Mouse (Mus musculus) kidney, adult 2 months (tissue): ENCODE measurements at regions not wholly inside any gene's neighbourhood (a gene's known extent, or its start where the extent isn't known, plus 50 kb on each side); places are given as distances from the start of the nearest gene placed in this dataset.

Experiments
- CTCF ChIP-seq: fragments of 200-500 bp; conservative IDR thresholded peaks from 2 replicates; pipeline ENCODE4 v1.5.1; 2011; ENCODE audit warnings: low read depth, mild to moderate bottlenecking, control low read depth, low read length, moderate library complexity, mixed read lengths; ENCODE audit not compliant: insufficient read depth, insufficient read length
- POLR2A ChIP-seq: fragments of 200-500 bp; IDR thresholded peaks from one replicate; pipeline ENCODE4 v1.6.1; 2011; ENCODE audit warnings: low read depth, low read length, control low read depth

- TF ChIP-seq POLR2A: no peak
- no peak for TF ChIP-seq CTCF
These were observed 104.0 kb upstream of the Ddit4l start for GRCm38 (mm10) chr3:137517433-137517832.
